In genomic region chr3:138489327-138490033, GRCm38 (mm10) we compare ENCODE assay signal across 8 mouse cellular contexts. TPM values are rescaled to one million over a fixed set of nuclear protein-coding genes. Genes with fewer than 3 reads are reported as not detected.
DNase-seq lines count a peak whose midpoint lies in the region; ATAC-seq and TF ChIP-seq lines count a peak whose summit lies in the region.

Metap1 (minus strand) TSS chr3:138489515.

- H3K27me3 ChIP-seq in embryonic facial prominence, embryonic 15.5 days: no peaks in the 10 kb centered on the region
- H3K27me3 ChIP-seq in kidney, embryonic 14.5 days (ENCODE audit: control insufficient read depth, insufficient read depth, low read length): no peaks in the 10 kb centered on the region
- H3K27me3 ChIP-seq in limb, embryonic 15.5 days: no peaks in the 10 kb centered on the region

- H3K4me3 ChIP-seq in bone marrow, adult 2 months (replicated peaks; ENCODE audit: control insufficient read depth, low read depth, low read length): peak within 1 kb of the TSS; percentile 99
- peak within 1 kb of the TSS; percentile 63 for H3K4me3 ChIP-seq in embryonic facial prominence, embryonic 15.5 days (replicated peaks)
- H3K4me3 ChIP-seq in kidney, embryonic 14.5 days (ENCODE audit: low read length): peak within 1 kb of the TSS; percentile 59
- peak within 1 kb of the TSS; percentile 82 for H3K4me3 ChIP-seq in limb, embryonic 15.5 days

- H3K9ac ChIP-seq in embryonic facial prominence, embryonic 15.5 days: peak within 1 kb of the TSS; percentile 47
- H3K9ac ChIP-seq in kidney, embryonic 14.5 days (ENCODE audit: low read depth, low read length): peak within 1 kb of the TSS; percentile 84
- H3K9ac ChIP-seq in limb, embryonic 15.5 days: peak within 1 kb of the TSS; percentile 85

- peaks cover 1% of the 10 kb centered on the region; the same call in 1 of the 2 replicates for H3K4me1 ChIP-seq in bone marrow, adult 2 months (ENCODE audit: control insufficient read depth, insufficient read depth, low read length)
- H3K4me1 ChIP-seq in embryonic facial prominence, embryonic 15.5 days: peaks cover 10% of the 10 kb centered on the region
- no peaks in the 10 kb centered on the region for H3K4me1 ChIP-seq in kidney, embryonic 14.5 days (ENCODE audit: control insufficient read depth, insufficient read depth, low read length)
- H3K4me1 ChIP-seq in limb, embryonic 15.5 days: peaks cover 3% of the 10 kb centered on the region; the same call in 1 of the 2 replicates

- H3K36me3 ChIP-seq in embryonic facial prominence, embryonic 15.5 days: peaks cover 15% of the 10 kb centered on the region
- peaks cover 8% of the 10 kb centered on the region; the same call in 1 of the 2 replicates for H3K36me3 ChIP-seq in kidney, embryonic 14.5 days (ENCODE audit: control insufficient read depth, insufficient read depth, low read length)
- H3K36me3 ChIP-seq in limb, embryonic 15.5 days: peaks cover 13% of the 10 kb centered on the region

- peak; percentile 98 for ATAC-seq in embryonic facial prominence, embryonic 15.5 days (ENCODE audit: insufficient number of reproducible peaks, low FRiP score, low TSS enrichment, low read depth)
- ATAC-seq in kidney, embryonic 14.5 days (ENCODE audit: low FRiP score, low TSS enrichment): peak; percentile 98
- peak; percentile 97 for ATAC-seq in limb, embryonic 15.5 days (ENCODE audit: insufficient number of reproducible peaks, low FRiP score, low TSS enrichment, low read depth)

- under 1% methylated on average over 63 of the region's 65 CpGs for whole genome bisulfite sequencing in bone marrow, adult 2 months
- under 1% methylated on average over 38 of the region's 65 CpGs for WGBS in embryonic facial prominence, embryonic 15.5 days
- WGBS in kidney, embryonic 14.5 days: under 1% methylated on average over 30 of the region's 65 CpGs
- under 1% methylated on average over 51 of the region's 65 CpGs for WGBS in limb, embryonic 15.5 days

- peak within 1 kb of the TSS; percentile 59 for H3K4me2 ChIP-seq in embryonic facial prominence, embryonic 15.5 days (replicated peaks)
- H3K4me2 ChIP-seq in kidney, embryonic 14.5 days (replicated peaks; ENCODE audit: low read depth, low read length): peak within 1 kb of the TSS; percentile 73
- peak within 1 kb of the TSS; percentile 58 for H3K4me2 ChIP-seq in limb, embryonic 15.5 days

- H3K9me3 ChIP-seq in embryonic facial prominence, embryonic 15.5 days (replicated peaks): no peaks in the 10 kb centered on the region
- no peaks in the 10 kb centered on the region for H3K9me3 ChIP-seq in kidney, embryonic 14.5 days (ENCODE audit: control insufficient read depth, low read length)
- no peaks in the 10 kb centered on the region for H3K9me3 ChIP-seq in limb, embryonic 15.5 days

- H3K27ac ChIP-seq in bone marrow, adult 2 months (ENCODE audit: control insufficient read depth, insufficient read depth, low read depth, low read length, poor library complexity): peak within 1 kb of the TSS; percentile 92
- H3K27ac ChIP-seq in embryonic facial prominence, embryonic 15.5 days (replicated peaks): peak within 1 kb of the TSS; percentile 71
- H3K27ac ChIP-seq in kidney, embryonic 14.5 days (ENCODE audit: low read depth, low read length): peak within 1 kb of the TSS; percentile 61; the same call in 1 of the 2 replicates
- H3K27ac ChIP-seq in limb, embryonic 15.5 days: peak within 1 kb of the TSS; percentile 77

- peak; percentile 90; the same call in 1 of the 2 replicates for TF ChIP-seq POLR2A in bone marrow, adult 2 months (IDR thresholded peaks at IDR 0.05; ENCODE audit: borderline replicate concordance, control insufficient read depth, low read depth, low read length)

- DNase-seq in 416B (ENCODE audit: low read depth): peak; percentile 94
- peak; percentile 93 to 96 for DNase-seq in heart, adult 9 months (ENCODE audit: low spot score in 2 of 2)
- DNase-seq in monocyte, adult 2 months (ENCODE audit: low read depth in 1 of 2, low spot score in 2 of 2): peak; percentile 87 to 93
- DNase-seq in spleen, postnatal 36 days (ENCODE audit: low spot score in 2 of 2): peak; percentile 94 to 95

- no peak for TF ChIP-seq CTCF in bone marrow, adult 2 months (IDR thresholded peaks at IDR 0.05; ENCODE audit: control insufficient read depth, insufficient read depth, low read length)

RNA-seq across cellular contexts. Expression of gene Metap1, which starts in this region (rescaled TPM):
- 14.4 and 18.9 TPM in 2 replicates for polyA plus RNA-seq in bone marrow, adult 2 months (2011; ENCODE audit: insufficient read depth, insufficient read length, low replicate concordance, missing spikeins)
- polyA plus RNA-seq in embryonic facial prominence, embryonic 15.5 days (2015; fragmentation: Nextera tagmentation; extraction: Ambion mirVana): 38.0 and 40.3 TPM in 2 replicates
- polyA plus RNA-seq in kidney, embryonic 14.5 days (2014; fragmentation: Nextera tagmentation; extraction: Ambion mirVana): 35.3 and 54.0 TPM in 2 replicates
- 38.5 and 38.9 TPM in 2 replicates for polyA plus RNA-seq in limb, embryonic 15.5 days (2015; fragmentation: Nextera tagmentation; extraction: Ambion mirVana)

Comparison
In these comparisons a context has a peak if more than half of its experiments do, and no peak if none do; other contexts are left out.
1. Peak in every context shown above with its lines: DNase-seq, ATAC-seq, H3K4me3 ChIP-seq and H3K27ac ChIP-seq.